Mouse (Mus musculus) colon, adult 2 months (tissue): Measurements from ENCODE around the gene Nos1. TPM values are rescaled to one million over a fixed set of nuclear protein-coding genes. Genes with fewer than 3 reads are reported as not detected.

Source experiments
- polyA plus RNA-seq: library from polyadenylated mRNA; depleted of rRNA; stranded (reverse); fragments of >200 nt; gene quantifications from 2 replicates; pipeline ENCODE4 v1.2.3, GENCODE M21; 2012; rRNA removed

Nos1 gene
- 3.1 and 3.7 TPM in 2 replicates for polyA plus RNA-seq

GRCm38 (mm10) chr5:117780681-117781080, at the start of gene Nos1:
Gene Nos1 (plus strand): TSS chr5:117781032.

GRCm38 (mm10) chr5:117976657-117977500, 196.0 kb downstream of the Nos1 start, which contains the start of gene Fbxo21:
Gene Fbxo21 (plus strand): TSS chr5:117976730.

Other genes starting within 250 kb of the Nos1 start
- gene Fbxo21, start 195.7 kb downstream of the Nos1 start, polyA plus RNA-seq, result 29.8 and 30.7 TPM in 2 replicates
- gene Tesc, start 246.7 kb downstream of the Nos1 start, polyA plus RNA-seq, result 10.0 and 19.8 TPM in 2 replicates